Mouse (Mus musculus) intestine, embryonic 14.5 days (tissue): ENCODE measurements around the gene Dlgap3. TPM values are rescaled to one million over a fixed set of nuclear protein-coding genes. Genes with fewer than 3 reads are reported as not detected.

Experiments used
- ATAC-seq: fragments of 200-750 bp; cut with Nextera tagmentation; replicated peaks from 2 replicates; pipeline ENCODE4 v1.8.0; 2017; ENCODE audit warnings: low read depth, moderate number of reproducible peaks, moderate TSS enrichment, moderate library complexity; ENCODE audit not compliant: low FRiP score, low TSS enrichment
- DNase-seq: peaks from one replicate; pipeline ENCODE4 v3.0.0-alpha.2; 2018; ENCODE audit warnings: low spot score
- H3K27ac ChIP-seq: fragments of 300-500 bp; sonication (generic); 2 replicates; pipeline ENCODE4 v1.5.1; 2014; ENCODE audit warnings: low read depth, mild to moderate bottlenecking, control low read depth
- H3K27me3 ChIP-seq: fragments of 300-500 bp; sonication (generic); replicated peaks from 2 replicates; pipeline ENCODE4 v1.6.1; 2014; ENCODE audit warnings: low read length, control low read depth; ENCODE audit not compliant: control insufficient read depth, insufficient read depth
- H3K36me3 ChIP-seq: fragments of 300-500 bp; sonication (generic); 2 replicates; pipeline ENCODE4 v1.6.1; 2014; ENCODE audit warnings: low read length, control low read depth; ENCODE audit not compliant: control insufficient read depth, insufficient read depth
- H3K4me1 ChIP-seq: fragments of 300-500 bp; sonication (generic); replicated peaks from 2 replicates; pipeline ENCODE4 v1.6.1; 2014; ENCODE audit warnings: low read length, control low read depth, mixed read lengths; ENCODE audit not compliant: control insufficient read depth, insufficient read depth
- H3K4me2 ChIP-seq: fragments of 300-500 bp; sonication (generic); 2 replicates; pipeline ENCODE4 v1.6.1; 2014; ENCODE audit warnings: low read length
- H3K4me3 ChIP-seq: fragments of 300-500 bp; sonication (generic); 2 replicates; pipeline ENCODE4 v1.5.1; 2014; ENCODE audit warnings: low read depth, low read length, control low read depth, mixed read lengths
- H3K9ac ChIP-seq: fragments of 300-500 bp; sonication (generic); 2 replicates; pipeline ENCODE4 v1.6.1; 2014; ENCODE audit warnings: mild to moderate bottlenecking, low read length
- H3K9me3 ChIP-seq: fragments of 300-500 bp; sonication (generic); 2 replicates; pipeline ENCODE4 v1.6.1; 2016; ENCODE audit warnings: low read length, control low read depth; ENCODE audit not compliant: control insufficient read depth
- WGBS: fragments of 180-500 bp; shearing (Covaris S2); extraction: QIAGEN DNeasy Blood & Tissue Kit; methylation state at CpG from one replicate; pipeline ENCODE4 v1.1.7; 2014; 5-methylcytosine and 5-hydroxymethylcytosine counted together
- polyA plus RNA-seq: library from polyadenylated mRNA; unstranded; fragments of >200 nt; fragmentation: Nextera tagmentation; extraction: Ambion mirVana; gene quantifications from 2 replicates; pipeline ENCODE4 v1.2.1, GENCODE M21; 2014

Dlgap3 gene
- 1.5 and 1.6 TPM in 2 replicates for polyA plus RNA-seq

GRCm38 (mm10) chr4:127168914-127169345 is at the start of gene Dlgap3:
Gene Dlgap3 (plus strand): TSS chr4:127169204.
- WGBS, result under 1% methylated on average over 48 of the region's 67 CpGs
- peak within 1 kb of the TSS; percentile 41 for H3K9ac ChIP-seq
- DNase-seq (no peak), ATAC-seq (peak; percentile 51)
- H3K4me2 ChIP-seq, result peak within 1 kb of the TSS; percentile 99
- no peaks in the 10 kb centered on the region; the same call in 1 of the 2 replicates for H3K4me1 ChIP-seq
- peak within 1 kb of the TSS; percentile 59 for H3K4me3 ChIP-seq
- H3K9me3 ChIP-seq, result no peaks in the 10 kb centered on the region
- no peaks in the 10 kb centered on the region for H3K36me3 ChIP-seq
- H3K27me3 ChIP-seq, result peaks cover 59% of the 10 kb centered on the region
- no peak within 1 kb of the TSS for H3K27ac ChIP-seq

- H3K9me3 ChIP-seq, result no peaks in the 10 kb centered on the region
- no peaks in the 10 kb centered on the region for H3K27me3 ChIP-seq
- no peak within 1 kb of the TSS for H3K4me3 ChIP-seq
- ATAC-seq (no peak), DNase-seq (no peak)
- no peak within 1 kb of the TSS for H3K9ac ChIP-seq
- H3K27ac ChIP-seq, result no peak within 1 kb of the TSS
- WGBS, result 94% methylated on average over 5 of the region's 5 CpGs
- H3K4me2 ChIP-seq, result no peak within 1 kb of the TSS
- peaks cover 7% of the 10 kb centered on the region; the same call in 1 of the 2 replicates for H3K36me3 ChIP-seq
- no peaks in the 10 kb centered on the region; the same call in 1 of the 2 replicates for H3K4me1 ChIP-seq
Observed at GRCm38 (mm10) chr4:127123391-127123790, 45.6 kb upstream of the Dlgap3 start, which contains the start of gene Tmem35b. Gene Tmem35b (plus strand): TSS chr4:127123691.

GRCm38 (mm10) chr4:127124331-127124730 is 44.7 kb upstream of the Dlgap3 start:
- no peak for DNase-seq
- 86% methylated on average over 1 of the region's 1 CpGs for WGBS
- H3K27me3 ChIP-seq, result no peaks in the 10 kb centered on the region

GRCm38 (mm10) chr4:127125834-127126463 is 43.1 kb upstream of the Dlgap3 start:
- ATAC-seq (peak; percentile 96), DNase-seq (peak; percentile 96)
- H3K4me3 ChIP-seq, result peak overlapping the region; percentile 55
- H3K36me3 ChIP-seq, result peaks cover 7% of the 10 kb centered on the region; the same call in 1 of the 2 replicates
- H3K27ac ChIP-seq, result no peak overlapping the region
- H3K4me1 ChIP-seq, result no peaks in the 10 kb centered on the region; the same call in 1 of the 2 replicates
- no peaks in the 10 kb centered on the region for H3K27me3 ChIP-seq
- H3K4me2 ChIP-seq, result peak overlapping the region; percentile 77
- H3K9ac ChIP-seq, result peak overlapping the region; percentile 68
- no peaks in the 10 kb centered on the region for H3K9me3 ChIP-seq
- under 1% methylated on average over 35 of the region's 35 CpGs for WGBS

More at GRCm38 (mm10) chr4:127124331-127124730, 44.7 kb upstream of the Dlgap3 start:
- no peak overlapping the region for H3K4me2 ChIP-seq
- no peak overlapping the region for H3K9ac ChIP-seq
- H3K4me1 ChIP-seq, result no peaks in the 10 kb centered on the region; the same call in 1 of the 2 replicates
- H3K27ac ChIP-seq, result no peak overlapping the region
- no peak for ATAC-seq
- H3K9me3 ChIP-seq, result no peaks in the 10 kb centered on the region
- peaks cover 7% of the 10 kb centered on the region; the same call in 1 of the 2 replicates for H3K36me3 ChIP-seq
- no peak overlapping the region for H3K4me3 ChIP-seq

- Histone ChIP-seq H3K9me3 (no peaks in the 10 kb centered on the region), H3K4me1 (no peaks in the 10 kb centered on the region), H3K36me3 (no peaks in the 10 kb centered on the region), H3K4me3 (no peak overlapping the region), H3K9ac (no peak overlapping the region), H3K4me2 (no peak overlapping the region), H3K27ac (no peak overlapping the region), H3K27me3 (no peaks in the 10 kb centered on the region)
- no peak for DNase-seq
- 36% methylated on average over 1 of the region's 1 CpGs for WGBS
- no peak for ATAC-seq
Observed at GRCm38 (mm10) chr4:127134687-127135086, 34.3 kb upstream of the Dlgap3 start.

- no peaks in the 10 kb centered on the region for H3K27me3 ChIP-seq
- H3K4me2 ChIP-seq, result no peak overlapping the region
- H3K36me3 ChIP-seq, result no peaks in the 10 kb centered on the region
- 89% methylated on average over 5 of the region's 5 CpGs for WGBS
- H3K9ac ChIP-seq, result no peak overlapping the region
- no peak overlapping the region for H3K27ac ChIP-seq
- H3K4me3 ChIP-seq, result no peak overlapping the region
- ATAC-seq (no peak), DNase-seq (no peak)
- no peaks in the 10 kb centered on the region for H3K9me3 ChIP-seq
- no peaks in the 10 kb centered on the region for H3K4me1 ChIP-seq
Observed at GRCm38 (mm10) chr4:127137591-127137990, 31.4 kb upstream of the Dlgap3 start.

- no peak overlapping the region for H3K4me2 ChIP-seq
- H3K4me3 ChIP-seq, result no peak overlapping the region
- no peak overlapping the region for H3K9ac ChIP-seq
- H3K9me3 ChIP-seq, result no peaks in the 10 kb centered on the region
- H3K27me3 ChIP-seq, result no peaks in the 10 kb centered on the region
- H3K4me1 ChIP-seq, result no peaks in the 10 kb centered on the region
- DNase-seq (no peak), ATAC-seq (no peak)
- no peaks in the 10 kb centered on the region for H3K36me3 ChIP-seq
- WGBS, result 43% methylated on average over 6 of the region's 6 CpGs
- H3K27ac ChIP-seq, result no peak overlapping the region
Observed at GRCm38 (mm10) chr4:127138486-127138885, 30.5 kb upstream of the Dlgap3 start.

- H3K4me3 ChIP-seq, result no peak overlapping the region
- ATAC-seq, result no peak
- no peaks in the 10 kb centered on the region for H3K9me3 ChIP-seq
- H3K27ac ChIP-seq, result no peak overlapping the region
- no peaks in the 10 kb centered on the region for H3K4me1 ChIP-seq
- no peaks in the 10 kb centered on the region for H3K27me3 ChIP-seq
- H3K4me2 ChIP-seq, result no peak overlapping the region
- 82% methylated on average over 13 of the region's 13 CpGs for WGBS
- H3K36me3 ChIP-seq, result no peaks in the 10 kb centered on the region
- no peak for DNase-seq
- H3K9ac ChIP-seq, result no peak overlapping the region
Observed at GRCm38 (mm10) chr4:127150031-127150430, 19.0 kb upstream of the Dlgap3 start.

- H3K4me2 ChIP-seq, result no peak overlapping the region
- no peaks in the 10 kb centered on the region for H3K27me3 ChIP-seq
- H3K4me3 ChIP-seq, result no peak overlapping the region
- ATAC-seq (no peak), DNase-seq (no peak)
- no peaks in the 10 kb centered on the region for H3K9me3 ChIP-seq
- H3K9ac ChIP-seq, result no peak overlapping the region
- no peaks in the 10 kb centered on the region for H3K36me3 ChIP-seq
- no peak overlapping the region for H3K27ac ChIP-seq
- H3K4me1 ChIP-seq, result no peaks in the 10 kb centered on the region
- 55% methylated on average over 1 of the region's 1 CpGs for WGBS
Observed at GRCm38 (mm10) chr4:127153345-127153744, 15.7 kb upstream of the Dlgap3 start.
